Mouse (Mus musculus) gastrocnemius, adult 18-20 months (tissue): Measurements from ENCODE around the gene Prm1. TPM values are rescaled to one million over a fixed set of nuclear protein-coding genes. Genes with fewer than 3 reads are reported as not detected.
"Not testable (repeated sequence)": the region's sequence is repeated elsewhere in the genome, so short reads cannot be mapped to it uniquely, and the experiment has no call there.

ENCODE experiments used
- DNase-seq: peaks from one replicate; pipeline ENCODE4 v3.0.0; 2021; ENCODE audit warnings: low spot score
- total RNA-seq, 2 experiments: library from RNA; stranded (reverse); gene quantifications; 2 replicates each; pipeline ENCODE4 v1.2.3; 2021

Prm1 gene
- total RNA-seq, 2 experiments from 2014 or later = not detected

DNA sequence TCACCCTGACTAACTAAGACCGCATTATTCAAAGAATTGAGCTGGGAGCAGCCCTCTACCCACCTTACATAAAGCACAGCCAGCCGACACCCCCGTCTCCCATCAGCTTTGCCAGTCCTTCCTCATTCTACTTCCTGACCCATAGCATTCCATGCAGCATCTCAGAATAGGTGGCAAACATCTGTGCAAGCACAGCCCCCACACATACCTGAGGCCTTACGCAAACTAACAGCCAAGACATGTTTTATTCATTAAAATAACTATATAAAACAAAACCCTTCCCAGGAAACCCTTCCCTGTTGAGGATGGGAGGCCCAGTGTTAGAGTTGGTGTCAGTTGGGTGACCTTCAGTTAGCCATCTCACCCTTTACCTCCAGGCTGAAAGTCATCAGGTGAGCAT is 20.2 kb upstream of the Prm1 start:
- DNase-seq = no peak

- no peak for DNase-seq
Observed at GRCm38 (mm10) chr16:10824536-10824935, 18.9 kb upstream of the Prm1 start.

DNA sequence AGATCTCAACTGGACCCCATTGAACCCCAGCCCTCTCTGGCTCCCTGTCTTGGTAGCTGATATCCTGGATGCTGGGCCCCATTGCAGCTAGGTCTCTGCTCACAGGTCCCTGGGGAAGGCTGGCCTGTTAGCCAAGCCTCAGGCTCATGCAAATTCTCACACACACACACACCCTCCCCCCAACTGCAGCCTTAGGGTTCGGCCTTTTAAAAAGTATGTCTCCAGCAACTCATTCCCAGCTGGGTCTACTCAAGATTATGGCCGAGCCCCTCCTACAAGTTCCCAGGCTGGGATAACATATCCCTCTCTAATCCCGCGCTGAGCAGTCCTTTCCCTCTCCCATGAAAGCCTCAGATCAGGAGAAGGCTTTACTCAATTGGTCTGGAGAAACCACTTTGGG is 15.7 kb upstream of the Prm1 start:
- DNase-seq = no peak

- DNase-seq = peak; percentile 18
Observed at GRCm38 (mm10) chr16:10819966-10820365, 14.3 kb upstream of the Prm1 start.

GRCm38 (mm10) chr16:10818579-10819135 is 13.0 kb upstream of the Prm1 start:
- DNase-seq = no peak

GRCm38 (mm10) chr16:10814864-10815263 is 9.2 kb upstream of the Prm1 start:
- no peak for DNase-seq

DNA sequence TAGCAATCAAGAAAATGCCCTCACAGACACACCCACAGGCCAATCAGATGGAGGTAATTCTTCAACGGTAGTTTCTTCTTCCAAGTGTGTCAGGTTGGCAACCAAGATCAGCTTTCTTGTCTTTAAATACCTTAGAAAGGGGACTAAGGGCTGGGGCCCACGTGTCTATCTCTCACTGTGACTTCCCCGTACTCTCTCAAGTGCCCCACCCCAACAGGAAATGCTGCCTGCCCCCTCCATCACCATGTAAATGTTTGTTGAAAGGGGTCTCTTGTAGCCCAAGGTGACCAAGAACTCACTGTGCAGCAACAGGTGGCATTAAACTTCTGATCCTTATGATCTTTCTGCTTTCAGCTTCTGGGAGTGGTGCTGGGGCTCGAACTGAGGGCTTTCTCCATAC is 8.1 kb upstream of the Prm1 start:
- DNase-seq = no peak

- DNase-seq = no peak
Observed at GRCm38 (mm10) chr16:10812865-10813371, 7.3 kb upstream of the Prm1 start, which contains the start of gene Gm11172. Gene Gm11172, plus strand, starts transcription at chr16:10812915.

- DNase-seq = no peak
Observed at GRCm38 (mm10) chr16:10810376-10810775, 4.7 kb upstream of the Prm1 start.

- DNase-seq = not testable (repeated sequence)
Observed at GRCm38 (mm10) chr16:10802420-10802819, 3.2 kb downstream of the Prm1 start.

DNA sequence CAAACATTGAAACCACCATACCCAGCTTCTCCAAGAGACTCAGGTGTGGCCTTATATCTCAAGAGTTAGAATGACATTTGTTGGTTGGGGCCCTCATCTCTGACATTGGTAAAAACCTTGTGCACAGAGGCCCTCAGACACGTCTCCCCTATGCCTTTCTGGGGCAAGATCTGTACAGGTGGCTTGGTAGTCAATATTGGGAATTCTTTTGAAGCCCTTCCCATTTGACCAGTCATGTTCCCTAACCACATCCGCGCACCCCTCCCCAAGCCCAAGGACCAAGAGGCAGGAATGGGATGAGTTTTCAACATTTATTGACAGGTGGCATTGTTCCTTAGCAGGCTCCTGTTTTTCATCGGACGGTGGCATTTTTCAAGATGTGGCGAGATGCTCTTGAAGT is 9.6 kb downstream of the Prm1 start, which contains the start of gene Prm2:
TSS of gene Prm2 (minus strand) at position 101 of the 400 bp plus-strand sequence.
- DNase-seq = no peak

- no peak for DNase-seq
Observed at GRCm38 (mm10) chr16:10790702-10791101, 14.9 kb downstream of the Prm1 start, which contains the start of gene Prm3. Gene Prm3, minus strand, starts transcription at chr16:10790914.

GRCm38 (mm10) chr16:10788866-10789265 is 16.8 kb downstream of the Prm1 start:
- no peak for DNase-seq

- no peak for DNase-seq
Observed at GRCm38 (mm10) chr16:10788271-10788670, 17.4 kb downstream of the Prm1 start, which contains the start of gene Tnp2. Gene Tnp2, minus strand, starts transcription at chr16:10788660.

- DNase-seq = no peak
Observed at GRCm38 (mm10) chr16:10787548-10788058, 18.0 kb downstream of the Prm1 start.

DNA sequence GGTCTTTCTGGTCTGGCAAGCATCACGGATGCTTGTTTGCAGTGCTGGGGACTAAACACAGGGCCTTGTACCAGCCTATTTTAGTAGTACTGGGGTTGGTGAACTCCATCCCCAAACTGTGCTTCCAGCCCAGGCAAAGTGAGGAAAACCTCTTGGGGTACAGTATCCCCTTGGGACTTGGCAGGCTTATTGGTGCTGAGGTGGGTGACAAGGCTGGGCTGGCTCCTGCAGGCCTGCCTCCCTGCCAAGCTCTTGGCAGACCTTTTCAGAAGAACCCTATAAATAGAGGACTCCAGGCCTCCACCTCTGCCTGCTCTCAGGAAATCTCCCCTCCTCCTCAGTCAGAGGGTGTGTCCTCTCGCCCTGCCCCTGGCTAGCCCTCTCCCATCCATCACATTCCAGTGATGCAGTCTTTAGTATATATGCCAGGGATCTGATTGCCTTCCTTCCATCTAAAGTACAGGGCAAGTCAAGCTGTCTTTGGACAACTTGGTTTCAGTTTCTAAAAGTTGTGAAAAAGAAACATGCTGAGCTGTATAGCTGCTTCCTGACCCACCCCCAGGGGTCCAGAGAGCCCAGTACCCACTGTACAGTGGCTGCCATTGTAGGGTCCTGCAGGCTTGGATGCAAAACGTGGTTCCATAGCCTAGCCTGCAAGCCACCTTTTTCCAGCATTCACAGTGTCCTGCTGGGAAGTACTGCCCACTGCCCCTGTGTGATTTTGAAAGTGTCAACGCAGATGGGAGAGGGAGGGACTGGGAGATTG is 18.7 kb downstream of the Prm1 start:
- peak; percentile 55 for DNase-seq

DNA sequence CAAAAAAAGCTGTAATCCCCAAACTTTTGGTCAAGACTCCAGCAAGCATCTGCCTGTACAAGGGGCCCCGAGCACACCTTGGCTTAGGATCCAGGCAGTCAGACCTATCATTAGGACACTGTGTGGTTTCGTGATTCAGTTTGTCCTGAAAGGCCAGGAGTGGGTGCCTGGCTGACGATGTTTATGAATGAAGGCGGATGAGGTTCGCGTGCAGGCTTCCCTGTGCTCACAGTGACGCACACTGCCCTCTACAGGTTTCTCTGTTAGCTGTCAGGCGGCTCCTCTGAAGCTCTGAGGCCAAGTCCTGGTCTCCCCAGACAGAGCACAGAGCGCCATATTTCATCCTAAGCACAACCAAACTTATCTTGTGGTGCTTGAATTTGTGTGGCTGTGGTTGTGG is 19.4 kb downstream of the Prm1 start:
- peak; percentile 88 for DNase-seq

DNA sequence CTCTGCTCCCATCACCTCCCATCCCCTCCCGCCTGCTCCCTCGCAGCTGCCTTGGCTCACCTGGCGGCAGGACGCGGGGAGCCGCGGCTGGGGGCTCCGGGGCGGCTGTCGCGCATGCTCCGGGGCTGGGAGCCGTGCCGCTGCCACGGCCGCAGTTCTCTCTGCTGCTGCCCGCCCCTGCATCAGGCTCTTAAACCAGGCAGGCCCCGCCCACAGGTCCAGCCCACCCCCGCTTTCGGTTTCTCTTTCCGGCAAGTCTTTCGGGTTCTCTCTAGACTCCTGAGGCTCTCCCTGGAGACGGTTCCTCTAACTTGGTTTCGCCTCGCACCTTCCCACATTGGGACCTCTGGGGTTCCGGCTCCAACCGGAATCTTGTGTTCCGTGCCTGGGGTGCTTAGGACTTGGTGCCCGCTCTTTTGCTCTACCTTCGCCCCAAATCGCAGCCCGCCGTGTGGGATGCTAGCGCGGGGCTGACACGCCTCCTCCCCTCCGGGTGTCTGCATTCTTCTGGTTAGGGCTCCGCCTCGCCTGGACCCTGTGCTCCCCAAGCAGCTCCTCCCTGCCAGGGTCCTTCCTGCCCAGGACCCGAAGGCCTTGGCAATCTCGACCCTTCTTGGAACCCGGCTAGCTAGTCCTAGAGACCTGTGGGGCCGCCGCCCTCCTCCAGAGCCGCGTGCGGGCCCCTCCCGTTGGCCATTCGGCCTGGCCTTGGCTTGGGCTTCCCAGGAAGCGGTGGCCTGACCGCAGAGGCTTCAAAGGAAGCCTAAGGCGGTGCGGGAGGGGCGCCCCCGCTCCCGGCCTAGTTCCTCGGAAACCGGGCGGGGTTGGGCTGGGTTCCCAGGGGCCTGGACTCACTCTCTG is 20.0 kb downstream of the Prm1 start, which contains the start of gene Socs1:
TSS of gene Socs1 (minus strand) at position 166 of the 861 bp plus-strand sequence.
- peak; percentile 80 for DNase-seq

GRCm38 (mm10) chr16:10784793-10785370 is 20.8 kb downstream of the Prm1 start:
- DNase-seq = peak; percentile 91

GRCm38 (mm10) chr16:10783883-10784792 is 21.5 kb downstream of the Prm1 start:
- no peak for DNase-seq
